Mouse (Mus musculus) stomach, embryonic 16.5 days (tissue): Measurements from ENCODE around the gene Pcnp. TPM values are rescaled to one million over a fixed set of nuclear protein-coding genes. Genes with fewer than 3 reads are reported as not detected.
"Not testable (repeated sequence)": the region's sequence is repeated elsewhere in the genome, so short reads cannot be mapped to it uniquely, and the experiment has no call there.

Experiments used
- ATAC-seq: fragments of 200-750 bp; cut with Nextera tagmentation; 2 replicates; pipeline ENCODE4 v1.8.0; 2017; ENCODE audit warnings: moderate number of reproducible peaks, moderate TSS enrichment; ENCODE audit not compliant: insufficient read depth, low FRiP score
- H3K27ac ChIP-seq: fragments of 300-500 bp; sonication (generic); 2 replicates; pipeline ENCODE4 v1.5.1; 2014; ENCODE audit warnings: low read length
- H3K27me3 ChIP-seq: fragments of 300-500 bp; sonication (generic); 2 replicates; pipeline ENCODE4 v1.6.1; 2014; ENCODE audit warnings: low read length, control low read depth, mixed read lengths; ENCODE audit not compliant: control insufficient read depth, insufficient read depth
- H3K36me3 ChIP-seq: fragments of 300-500 bp; sonication (generic); 2 replicates; pipeline ENCODE4 v1.6.1; 2014; ENCODE audit warnings: low read length; ENCODE audit not compliant: control insufficient read depth, insufficient read depth
- H3K4me1 ChIP-seq: fragments of 300-500 bp; sonication (generic); 2 replicates; pipeline ENCODE4 v1.6.1; 2014; ENCODE audit warnings: low read length, control low read depth, mixed read lengths; ENCODE audit not compliant: control insufficient read depth, insufficient read depth
- H3K4me2 ChIP-seq: fragments of 300-500 bp; sonication (generic); 2 replicates; pipeline ENCODE4 v1.6.1; 2014; ENCODE audit warnings: low read depth, low read length, mixed read lengths
- H3K4me3 ChIP-seq: fragments of 300-500 bp; sonication (generic); replicated peaks from 2 replicates; pipeline ENCODE4 v1.5.1; 2014; ENCODE audit warnings: mild to moderate bottlenecking, low read length
- H3K9ac ChIP-seq: fragments of 300-500 bp; sonication (generic); 2 replicates; pipeline ENCODE4 v1.6.1; 2014; ENCODE audit warnings: low read length
- H3K9me3 ChIP-seq: fragments of 300-500 bp; sonication (generic); replicated peaks from 2 replicates; pipeline ENCODE4 v1.6.1; 2016; ENCODE audit warnings: low read length, control low read depth; ENCODE audit not compliant: control insufficient read depth
- WGBS: fragments of 180-500 bp; shearing (Covaris S2); extraction: QIAGEN DNeasy Blood & Tissue Kit; methylation state at CpG from one replicate; pipeline ENCODE4 v1.1.7; 2014; 5-methylcytosine and 5-hydroxymethylcytosine counted together
- polyA plus RNA-seq: library from polyadenylated mRNA; unstranded; fragments of >200 nt; fragmentation: Nextera tagmentation; extraction: Ambion mirVana; gene quantifications from 2 replicates; pipeline ENCODE4 v1.2.1, GENCODE M21; 2015

The Pcnp gene
- polyA plus RNA-seq = 200 and 216 TPM in 2 replicates

DNA sequence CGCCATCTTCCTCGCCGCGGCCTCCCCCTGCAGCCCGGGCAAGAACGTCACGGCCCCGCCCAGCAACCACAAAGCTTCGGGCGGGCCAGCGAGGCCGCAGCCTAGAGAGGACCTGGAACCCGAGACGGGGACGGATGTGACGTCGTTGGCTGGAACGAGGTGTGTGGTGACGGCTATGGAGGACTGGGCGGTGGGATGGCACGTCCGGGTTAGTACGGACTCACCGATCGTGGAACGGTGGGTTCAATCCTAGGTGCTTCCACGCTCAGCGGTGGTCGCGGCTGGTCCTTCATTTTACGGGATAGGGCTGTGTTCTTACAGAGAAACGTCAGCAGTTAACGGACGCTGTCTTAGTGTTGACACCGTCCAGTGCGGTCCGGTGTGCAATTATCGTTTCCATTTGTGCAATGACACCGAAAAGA is at the start of gene Pcnp:
Gene Pcnp, minus strand, starts transcription at position 79 of the 422 bp plus-strand sequence.
- H3K4me1 ChIP-seq = peaks cover 13% of the 10 kb centered on the region
- H3K9me3 ChIP-seq = no peaks in the 10 kb centered on the region
- peak within 1 kb of the TSS; percentile 90 for H3K4me3 ChIP-seq
- WGBS = 0% methylated on average over 39 of the region's 39 CpGs
- peaks cover 18% of the 10 kb centered on the region; the same call in 1 of the 2 replicates for H3K36me3 ChIP-seq
- peak within 1 kb of the TSS; percentile 90 for H3K27ac ChIP-seq
- peak within 1 kb of the TSS; percentile 86 for H3K4me2 ChIP-seq
- H3K27me3 ChIP-seq = no peaks in the 10 kb centered on the region
- peak; percentile 100 for ATAC-seq
- H3K9ac ChIP-seq = peak within 1 kb of the TSS; percentile 98

GRCm38 (mm10) chr16:56076121-56076869 is 46.8 kb upstream of the Pcnp start:
- H3K27ac ChIP-seq = peak overlapping the region; percentile 93
- H3K4me1 ChIP-seq = peaks cover 8% of the 10 kb centered on the region
- ATAC-seq = no peak
- no peaks in the 10 kb centered on the region for H3K27me3 ChIP-seq
- peak overlapping the region; percentile 74 for H3K4me3 ChIP-seq
- 10% methylated on average over 11 of the region's 11 CpGs for WGBS
- H3K4me2 ChIP-seq = peak overlapping the region; percentile 59
- H3K36me3 ChIP-seq = no peaks in the 10 kb centered on the region
- peak overlapping the region; percentile 93 for H3K9ac ChIP-seq
- no peaks in the 10 kb centered on the region for H3K9me3 ChIP-seq

GRCm38 (mm10) chr16:56075222-56076111 is 45.9 kb upstream of the Pcnp start:
- no peaks in the 10 kb centered on the region for H3K36me3 ChIP-seq
- peak overlapping the region; percentile 93 for H3K9ac ChIP-seq
- peak overlapping the region; percentile 93 for H3K27ac ChIP-seq
- under 1% methylated on average over 48 of the region's 66 CpGs for WGBS
- peak overlapping the region; percentile 74 for H3K4me3 ChIP-seq
- peak overlapping the region; percentile 59 for H3K4me2 ChIP-seq
- ATAC-seq = peak; percentile 87
- no peaks in the 10 kb centered on the region for H3K9me3 ChIP-seq
- peaks cover 8% of the 10 kb centered on the region for H3K4me1 ChIP-seq
- no peaks in the 10 kb centered on the region for H3K27me3 ChIP-seq

GRCm38 (mm10) chr16:56074565-56074964 is 45.0 kb upstream of the Pcnp start:
- WGBS = 79% methylated on average over 5 of the region's 5 CpGs
- Histone ChIP-seq H3K27ac (no peak overlapping the region), H3K4me1 (peaks cover 8% of the 10 kb centered on the region), H3K27me3 (no peaks in the 10 kb centered on the region), H3K9me3 (no peaks in the 10 kb centered on the region), H3K36me3 (no peaks in the 10 kb centered on the region), H3K9ac (no peak overlapping the region), H3K4me3 (no peak overlapping the region), H3K4me2 (no peak overlapping the region)
- ATAC-seq = no peak

DNA sequence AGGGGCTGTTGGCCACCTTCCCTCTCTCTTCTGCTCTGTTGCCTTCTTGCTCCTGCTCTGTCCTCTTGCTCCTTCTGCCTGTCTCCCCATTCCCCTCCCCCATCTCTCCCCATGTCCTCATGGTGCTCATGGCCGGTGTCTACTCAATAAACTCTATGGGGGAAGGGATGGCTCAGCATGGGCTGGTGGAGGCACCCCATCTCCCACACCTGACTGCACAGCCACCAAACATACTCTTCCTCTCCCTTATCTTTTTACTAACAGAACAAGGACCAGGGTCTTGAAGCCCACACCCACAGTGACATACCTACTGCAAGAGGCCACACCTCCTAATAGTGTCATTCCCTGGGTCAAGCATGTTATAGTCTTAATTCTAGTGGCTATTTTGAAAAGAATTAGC is 44.6 kb upstream of the Pcnp start:
- no peak for ATAC-seq
- H3K27me3 ChIP-seq = no peaks in the 10 kb centered on the region
- 91% methylated on average over 1 of the region's 1 CpGs for WGBS

DNA sequence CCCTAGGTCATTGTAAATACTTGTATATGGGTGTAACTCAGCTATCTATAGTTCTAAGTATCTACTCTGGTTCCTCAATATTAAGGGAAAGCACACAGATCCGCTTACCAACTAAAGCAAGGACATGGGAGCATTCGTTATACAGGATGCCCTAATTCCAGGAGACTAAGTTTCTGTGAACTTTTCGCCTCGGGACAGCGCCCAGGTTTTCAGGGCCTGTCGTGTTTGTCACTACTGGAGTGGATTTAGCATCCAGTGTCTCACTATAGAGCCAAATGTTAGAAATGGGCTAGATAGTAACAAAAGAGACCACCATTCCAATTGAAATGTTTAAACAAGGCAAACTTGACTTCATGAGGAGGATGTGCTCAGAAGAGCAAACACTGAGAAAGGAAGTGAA is 43.6 kb upstream of the Pcnp start:
- 86% methylated on average over 6 of the region's 6 CpGs for WGBS
- not testable (repeated sequence) for H3K27ac ChIP-seq, ATAC-seq, H3K27me3 ChIP-seq, H3K9me3 ChIP-seq, H3K4me1 ChIP-seq, H3K9ac ChIP-seq, H3K4me3 ChIP-seq, H3K4me2 ChIP-seq, H3K36me3 ChIP-seq

More for the DNA sequence above, 44.6 kb upstream of the Pcnp start:
- Histone ChIP-seq H3K9ac (no peak overlapping the region), H3K9me3 (no peaks in the 10 kb centered on the region), H3K4me1 (peaks cover 8% of the 10 kb centered on the region), H3K4me2 (no peak overlapping the region), H3K4me3 (no peak overlapping the region), H3K36me3 (no peaks in the 10 kb centered on the region), H3K27ac (no peak overlapping the region)

GRCm38 (mm10) chr16:56072533-56072932 is 43.0 kb upstream of the Pcnp start:
- Histone ChIP-seq H3K9me3 (no peaks in the 10 kb centered on the region), H3K4me3 (no peak overlapping the region), H3K27ac (no peak overlapping the region), H3K4me1 (peaks cover 8% of the 10 kb centered on the region), H3K36me3 (no peaks in the 10 kb centered on the region), H3K9ac (no peak overlapping the region), H3K27me3 (no peaks in the 10 kb centered on the region), H3K4me2 (no peak overlapping the region)
- 83% methylated on average over 6 of the region's 6 CpGs for WGBS
- ATAC-seq = no peak

- no peak overlapping the region for H3K4me2 ChIP-seq
- no peak overlapping the region for H3K4me3 ChIP-seq
- H3K27ac ChIP-seq = no peak overlapping the region
- H3K4me1 ChIP-seq = peaks cover 4% of the 10 kb centered on the region
- peak; percentile 68 for ATAC-seq
- H3K27me3 ChIP-seq = no peaks in the 10 kb centered on the region
- H3K9ac ChIP-seq = no peak overlapping the region
- H3K9me3 ChIP-seq = no peaks in the 10 kb centered on the region
- H3K36me3 ChIP-seq = no peaks in the 10 kb centered on the region
- WGBS = 39% methylated on average over 5 of the region's 5 CpGs
These were observed 42.0 kb upstream of the Pcnp start for GRCm38 (mm10) chr16:56071317-56072232.
